Mouse (Mus musculus) adrenal gland, postnatal 4 days (tissue): ENCODE results near the gene RPS10-NUDT3. TPM values are rescaled to one million over a fixed set of nuclear protein-coding genes. Genes with fewer than 3 reads are reported as not detected.
A peak's percentile ranks its signal among the peaks of the same experiment; 100 is the strongest.

Source experiments
- DNase-seq, 2 experiments: peaks; one replicate each; pipeline ENCODE4 v3.0.0; 2021 to 2022; ENCODE audit warnings: low spot score in 2 of 2, mixed read lengths in 2 of 2
- total RNA-seq, 2 experiments: library from RNA; stranded (reverse); gene quantifications; 2 replicates each; pipeline ENCODE4 v1.2.3; 2021

RPS10-NUDT3 gene
- total RNA-seq, 2 experiments from 2014 or later, result not detected

DNA sequence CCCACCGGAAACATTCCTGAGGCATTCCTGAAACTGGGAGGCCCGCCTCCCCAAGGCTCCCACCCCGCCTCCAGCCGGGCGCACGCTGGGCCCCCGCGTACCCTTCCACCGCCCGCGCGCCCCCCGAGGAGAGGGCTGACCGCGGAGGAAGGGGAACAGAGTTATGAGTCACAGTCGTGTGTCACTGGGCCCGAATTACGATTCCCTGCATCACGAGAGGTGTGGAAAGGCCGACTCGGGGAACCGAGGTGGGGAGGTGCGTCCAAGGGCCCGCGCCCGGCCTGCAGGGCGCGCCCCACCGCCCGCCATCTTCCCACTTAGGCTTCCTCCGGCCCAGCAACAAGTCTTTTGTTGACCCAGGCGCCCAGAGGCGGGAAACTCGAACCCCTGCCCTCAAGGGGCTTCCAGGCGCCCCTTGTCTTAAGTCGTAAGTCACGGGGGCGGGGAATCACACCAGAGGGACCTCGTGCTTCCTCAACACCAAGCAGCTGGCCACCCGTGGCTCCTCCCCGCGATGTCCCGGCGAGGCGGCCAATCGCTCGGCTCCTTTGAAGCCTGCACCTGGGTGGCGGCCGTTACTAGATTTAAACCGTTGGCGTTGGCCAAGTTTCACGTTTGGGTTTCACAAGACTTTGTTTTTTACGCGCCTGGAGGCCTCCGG lies 79.4 kb downstream of the RPS10-NUDT3 start:
- peak in 1 of 2 experiments; percentile 53 for DNase-seq

DNA sequence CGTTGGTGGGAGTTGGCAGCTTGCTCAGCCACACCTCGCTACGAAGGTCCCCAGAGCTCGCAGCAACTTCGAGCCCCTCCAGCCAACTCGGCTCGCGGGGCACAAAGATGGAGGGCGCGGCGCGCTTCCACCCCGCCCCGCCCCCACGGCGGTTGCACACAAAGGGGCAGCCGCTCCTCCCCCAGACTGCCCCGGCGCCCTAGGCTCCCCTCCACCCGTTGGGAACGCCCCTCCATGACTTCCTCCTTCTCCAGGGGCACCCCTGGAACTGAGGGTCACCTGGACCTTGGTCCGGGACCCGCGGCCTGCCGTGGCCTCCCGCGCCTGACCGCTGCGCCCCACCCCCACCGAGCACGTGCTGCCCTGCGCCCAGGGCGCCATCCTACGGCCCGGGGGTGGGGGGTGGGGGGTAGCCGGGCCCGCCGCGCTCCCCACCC lies 79.9 kb downstream of the RPS10-NUDT3 start:
- no peak for DNase-seq

DNA sequence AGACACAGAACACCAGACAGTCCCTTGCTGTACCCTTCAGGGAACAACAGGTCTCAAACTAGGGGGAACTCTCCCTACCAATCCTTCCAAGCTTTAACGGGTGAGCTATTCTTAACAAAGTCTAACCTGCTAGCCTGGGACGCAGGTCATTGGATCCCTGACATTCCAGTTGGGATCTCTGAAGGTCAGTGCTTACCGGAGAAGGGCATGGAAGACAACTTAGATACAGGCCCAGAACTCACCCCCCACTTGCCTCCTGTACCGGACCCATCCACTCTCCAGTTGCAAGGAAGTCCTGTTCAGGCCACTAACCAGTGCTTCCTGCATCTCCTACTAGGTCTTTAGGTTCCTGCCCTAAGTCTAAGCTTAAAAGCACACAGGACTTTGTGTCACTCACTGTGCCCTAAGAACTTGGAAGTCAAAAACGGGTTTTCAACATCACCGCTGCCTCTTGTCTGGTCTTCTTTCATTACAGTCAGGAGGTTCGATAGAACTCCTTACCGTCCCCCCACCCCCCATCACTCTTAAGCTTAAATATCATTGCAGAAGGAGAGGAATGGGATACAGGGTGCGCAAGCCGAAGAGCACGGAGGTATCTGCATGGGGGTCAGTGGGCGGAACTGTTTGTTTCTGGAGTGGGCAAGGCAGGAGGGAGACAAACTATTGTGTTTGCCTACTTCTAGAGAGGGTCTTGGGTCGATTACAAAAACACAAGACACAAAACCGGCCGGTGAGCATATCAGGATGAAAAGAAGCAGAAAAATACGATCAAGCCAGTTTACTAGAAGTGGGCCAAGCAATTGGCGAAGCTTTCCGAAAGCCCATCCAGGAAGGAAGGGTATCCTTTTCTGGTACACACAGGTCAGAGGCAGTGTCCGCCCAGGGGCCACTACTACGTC lies 80.7 kb downstream of the RPS10-NUDT3 start:
- no peak for DNase-seq

DNA sequence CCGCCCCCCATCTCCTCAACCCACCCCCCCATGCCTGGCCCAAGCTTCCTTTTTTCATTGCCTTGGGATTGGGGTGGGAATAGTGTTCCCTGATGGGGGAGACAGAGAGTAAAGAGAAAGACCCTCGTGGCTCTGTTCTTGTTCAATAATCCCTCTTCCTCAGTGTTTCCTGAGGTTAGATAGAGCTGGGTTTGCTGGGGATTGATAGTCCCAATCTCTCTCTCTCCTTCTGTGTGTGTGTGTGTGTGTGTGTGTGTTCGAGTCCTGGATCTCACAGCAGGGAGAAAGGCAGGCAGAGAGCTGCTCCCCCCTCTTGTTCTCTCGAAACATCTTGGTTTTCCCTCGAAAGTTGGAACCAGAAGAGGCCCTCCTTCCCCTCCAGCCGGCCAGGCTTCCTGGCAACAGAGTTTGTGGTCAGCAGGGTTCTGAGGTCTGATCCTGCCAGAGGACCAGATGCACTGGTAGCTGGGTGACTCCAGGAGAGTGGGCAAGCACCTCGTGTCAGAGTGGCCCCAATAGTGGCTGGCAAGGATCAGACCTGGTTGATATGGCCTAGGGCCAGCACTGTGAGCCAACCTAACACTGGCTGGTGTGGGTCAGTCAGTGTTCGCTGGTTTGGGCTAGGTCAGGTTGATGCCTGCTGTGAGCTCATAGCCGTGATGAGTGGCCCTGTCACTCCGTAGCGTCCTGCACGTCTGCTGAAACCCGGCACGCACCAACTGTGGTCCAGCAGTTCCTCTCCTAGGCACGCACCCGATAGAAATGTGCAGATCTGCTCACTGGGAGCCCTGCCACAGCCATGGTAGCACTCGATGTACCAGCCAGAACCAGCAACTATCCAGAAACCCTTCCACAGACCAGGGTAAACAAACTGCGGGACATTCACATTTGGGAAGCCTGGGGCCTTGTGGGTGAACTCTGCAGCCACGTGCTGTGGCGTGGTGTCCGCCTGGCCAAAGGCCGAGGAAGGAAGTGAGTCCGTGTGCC lies 82.5 kb downstream of the RPS10-NUDT3 start:
- DNase-seq, result no peak

DNA sequence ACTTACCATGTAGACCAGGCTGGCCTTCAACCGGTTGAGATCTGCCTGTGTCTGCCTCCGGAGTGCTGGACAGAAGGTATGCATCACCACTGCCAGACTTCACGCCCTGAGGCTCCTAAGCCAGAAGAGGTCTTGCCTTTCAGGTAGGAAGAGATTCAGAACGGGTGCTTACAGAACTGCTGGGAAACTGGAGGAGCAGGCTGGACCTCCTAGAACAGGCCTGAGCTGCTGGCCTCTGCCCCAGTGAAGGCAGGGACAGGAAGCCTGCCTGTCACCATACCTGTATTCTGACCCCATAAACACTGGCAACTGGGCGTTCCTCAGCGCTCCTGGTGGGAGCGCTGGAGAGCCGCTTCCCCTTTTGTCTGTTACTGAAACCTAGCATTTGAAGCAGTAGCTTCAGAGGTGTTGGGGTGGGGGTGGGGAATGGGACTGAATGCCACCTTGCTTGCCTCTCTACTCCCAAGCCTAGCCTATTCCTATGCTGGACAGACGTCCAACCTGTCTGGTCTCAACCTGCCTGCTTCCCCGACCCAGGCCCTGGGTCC lies 83.6 kb downstream of the RPS10-NUDT3 start:
- DNase-seq, result no peak

DNA sequence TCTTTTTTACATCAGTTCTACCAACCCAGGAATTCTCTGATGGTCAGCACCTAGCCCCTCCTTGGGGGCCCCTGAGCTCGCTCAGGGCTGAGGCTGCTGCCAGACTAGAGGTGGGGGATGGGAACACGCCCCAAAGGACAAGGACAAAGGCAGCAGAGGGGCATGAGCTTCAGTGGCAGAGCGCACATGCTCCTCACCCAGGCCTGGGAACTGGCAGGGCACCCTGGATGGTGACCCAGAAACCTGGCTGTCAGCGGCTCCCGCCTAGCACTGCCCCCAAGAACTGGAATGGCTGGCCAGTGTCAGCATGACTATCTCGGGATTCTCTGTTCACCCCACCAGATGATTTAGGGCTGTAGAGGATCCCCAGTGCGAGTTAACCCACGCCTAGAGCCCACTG lies 85.8 kb downstream of the RPS10-NUDT3 start:
- DNase-seq, result no peak

DNA sequence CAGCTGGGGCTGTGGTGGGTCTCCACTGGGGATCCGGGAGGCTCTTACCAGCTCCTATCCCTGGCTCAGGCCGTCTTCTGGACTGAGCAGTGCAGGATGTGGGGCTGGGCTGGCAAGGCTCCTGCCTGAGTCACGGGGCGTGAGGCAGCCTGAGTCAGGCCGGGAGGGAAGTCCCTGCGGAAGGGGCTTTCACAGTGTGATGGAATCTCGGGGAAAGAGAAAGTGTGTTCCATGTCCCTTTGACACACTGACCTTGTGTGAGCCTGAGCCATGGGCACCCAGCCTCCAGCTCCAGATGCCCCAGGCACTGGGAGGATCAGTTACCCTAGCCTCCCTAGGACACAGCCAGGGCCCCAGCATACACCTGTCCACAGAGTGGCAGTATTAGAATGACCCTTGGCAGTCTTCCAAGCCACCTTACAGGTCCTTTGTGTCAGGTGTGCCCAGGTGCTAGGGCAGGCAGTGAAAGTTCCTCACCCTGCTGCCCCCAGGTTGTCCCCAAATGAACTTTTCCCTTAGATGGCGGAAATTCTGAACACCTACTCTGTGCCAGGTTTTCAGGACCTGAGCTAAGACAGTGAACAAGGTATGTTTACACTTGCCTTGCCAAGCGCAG lies 87.7 kb downstream of the RPS10-NUDT3 start:
- no peak for DNase-seq

DNA sequence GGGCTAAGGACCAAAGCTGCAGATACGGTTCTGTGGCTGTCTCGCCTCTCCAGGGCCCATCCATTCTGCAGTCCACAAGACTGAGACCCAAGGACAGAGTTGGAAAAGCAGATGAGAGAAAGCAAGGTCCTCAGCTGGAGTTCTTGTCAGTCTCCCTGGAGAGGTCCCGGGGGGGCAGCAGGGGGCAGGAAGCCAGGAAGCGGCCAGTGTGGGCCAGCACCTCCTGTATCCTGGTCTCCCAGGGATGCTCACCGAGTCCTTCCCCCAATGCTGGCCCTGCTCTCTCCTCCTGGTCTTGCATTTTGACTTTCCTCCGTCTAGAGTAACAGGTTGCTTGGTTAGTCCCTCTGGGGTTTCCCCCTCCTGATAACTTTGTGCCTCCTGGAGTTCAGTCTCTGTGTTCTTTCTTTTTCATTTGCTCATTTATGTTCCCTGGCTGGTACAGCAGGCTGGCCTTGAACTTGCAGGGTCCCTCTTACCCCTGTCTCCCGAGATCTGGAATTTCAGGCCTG lies 88.4 kb downstream of the RPS10-NUDT3 start:
- no peak for DNase-seq

DNA sequence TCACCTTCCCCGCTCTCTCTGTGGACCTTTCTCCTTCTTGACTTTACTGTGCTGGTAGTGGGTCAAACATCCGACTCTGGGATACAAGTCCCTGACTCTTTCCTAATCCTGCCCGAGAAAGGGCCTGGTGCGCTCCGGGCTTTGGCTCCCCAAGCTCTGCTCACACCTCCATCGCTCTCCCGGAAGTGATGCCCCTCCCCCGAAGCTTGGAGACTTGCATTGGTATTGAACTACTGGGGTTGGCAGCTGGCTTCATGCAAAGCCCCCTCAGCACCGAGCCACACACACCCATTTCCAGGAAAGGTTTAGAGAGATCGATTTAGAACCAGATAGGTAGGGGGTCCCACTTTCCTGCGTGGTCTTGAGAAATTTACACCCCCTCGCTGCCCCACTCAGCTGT lies 89.0 kb downstream of the RPS10-NUDT3 start:
- DNase-seq, result no peak

DNA sequence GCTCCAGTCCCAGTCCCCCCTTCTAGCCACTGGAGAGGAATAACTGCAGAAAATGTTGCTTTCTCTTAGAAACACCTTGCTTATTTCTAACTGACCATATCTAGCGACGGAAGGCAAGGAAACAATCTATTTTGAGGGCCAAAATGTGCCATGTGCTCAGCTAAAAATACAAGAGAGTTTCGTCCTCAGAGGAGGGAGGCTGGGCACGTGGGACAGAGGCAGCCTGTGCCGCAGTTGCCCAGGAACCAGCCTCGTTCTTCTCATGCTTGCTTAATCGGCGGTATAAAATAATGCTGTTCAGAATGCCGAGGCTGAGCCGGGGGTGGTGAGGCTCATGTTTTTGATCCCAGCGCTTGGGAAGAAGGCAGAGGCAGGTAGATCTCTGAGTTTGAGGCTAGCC lies 90.5 kb downstream of the RPS10-NUDT3 start:
- no peak for DNase-seq

DNA sequence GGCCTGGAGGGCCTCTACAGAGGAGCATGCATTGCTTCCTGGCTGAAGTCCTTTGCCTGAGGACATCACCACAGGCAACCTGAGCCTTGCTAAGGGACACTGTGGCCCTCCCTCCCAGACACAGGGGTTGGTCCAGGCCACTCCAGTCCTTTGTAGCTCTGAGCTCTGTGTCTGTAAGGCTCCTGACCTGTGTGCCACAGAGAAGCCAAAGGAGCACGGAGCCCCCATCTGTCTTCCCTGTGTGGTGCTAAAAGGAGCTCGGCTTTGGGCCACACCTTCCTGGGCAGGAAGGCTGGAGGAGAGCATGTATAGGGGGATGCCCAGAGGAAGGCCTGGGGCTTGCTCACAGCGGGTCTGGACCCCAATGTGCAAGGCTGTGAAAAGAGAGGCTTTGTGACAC lies 93.0 kb downstream of the RPS10-NUDT3 start:
- DNase-seq, result no peak

DNA sequence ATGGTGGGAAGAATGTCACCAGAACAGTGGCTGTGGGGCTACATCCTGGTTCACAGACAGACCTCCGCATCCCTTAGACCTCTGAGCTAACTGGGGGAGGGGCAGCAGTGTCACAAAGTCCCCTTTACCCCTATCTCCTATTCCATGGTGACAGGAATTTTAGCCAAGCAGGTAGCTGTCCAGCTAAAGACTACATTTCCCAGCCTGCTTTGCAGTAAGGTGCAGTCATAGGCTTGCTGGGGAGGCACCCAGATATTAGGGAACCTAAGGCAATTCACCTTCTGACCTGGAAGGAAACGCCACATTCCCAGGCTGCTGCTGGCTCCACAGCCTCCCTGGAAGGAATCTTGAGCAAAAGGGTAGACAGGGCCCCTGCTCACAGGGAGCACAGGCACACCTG lies 93.8 kb downstream of the RPS10-NUDT3 start:
- no peak for DNase-seq

DNA sequence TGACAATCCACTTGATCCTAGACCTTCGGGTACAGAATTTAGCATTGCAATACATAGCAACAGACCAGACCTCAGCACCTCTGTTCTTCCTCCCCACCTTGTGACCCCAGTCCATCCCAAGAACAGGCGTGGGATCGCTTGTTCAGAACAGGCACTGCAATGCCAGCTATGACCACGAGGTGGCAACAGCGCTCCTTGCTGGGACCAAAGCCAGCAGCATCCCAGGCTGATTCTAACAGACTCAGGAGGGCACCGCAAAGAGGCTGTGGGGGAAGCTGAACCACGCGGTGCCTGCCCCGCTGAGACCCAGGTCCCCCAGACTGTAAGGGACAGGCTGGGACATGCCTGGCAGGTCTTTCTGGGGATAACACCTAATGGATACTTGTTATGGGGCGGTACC lies 100.3 kb downstream of the RPS10-NUDT3 start:
- peak; percentile 79 to 83 for DNase-seq

DNA sequence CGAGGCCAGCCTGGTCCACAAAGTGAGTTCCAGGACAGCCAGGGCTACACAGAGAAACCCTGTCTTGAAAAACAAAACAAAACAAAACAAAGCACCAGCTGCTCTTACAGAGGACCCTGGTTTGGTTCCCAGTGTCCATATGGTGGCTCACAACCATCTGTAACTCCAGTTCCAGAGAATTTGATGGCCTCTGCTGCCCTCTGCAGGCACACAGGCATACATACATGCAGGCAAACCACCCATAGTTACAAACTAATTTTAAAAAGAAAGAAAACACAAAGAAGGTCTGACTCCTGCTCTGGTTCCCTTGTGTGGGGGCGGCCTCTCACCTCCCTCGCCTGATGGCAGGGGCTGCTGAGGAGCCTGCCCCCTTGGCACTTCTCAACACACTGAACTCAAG lies 101.7 kb downstream of the RPS10-NUDT3 start:
- no peak for DNase-seq

DNA sequence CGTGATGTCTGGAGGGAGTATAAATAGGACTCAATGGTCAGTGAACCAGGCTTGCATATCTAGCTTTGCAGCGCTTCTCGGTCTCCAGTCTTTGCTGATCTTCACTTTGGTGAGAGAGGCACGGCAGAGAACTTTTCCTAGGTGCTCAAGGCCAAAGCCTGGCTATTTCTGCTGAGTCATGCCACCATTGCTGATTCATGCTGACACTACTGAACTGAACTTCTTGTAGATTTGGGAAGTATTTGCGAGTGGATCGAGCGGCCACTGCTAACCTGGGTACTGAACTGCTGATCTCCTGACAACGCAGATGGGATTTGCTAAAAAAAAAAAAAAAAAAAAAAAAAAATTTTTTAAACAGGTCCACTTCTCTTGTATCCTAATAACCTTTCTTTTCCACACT lies 102.9 kb downstream of the RPS10-NUDT3 start:
- no peak for DNase-seq

Other genes with a start within 250 kb of the RPS10-NUDT3 start
- 1 to 10 TPM; 1.5 to 6.2 TPM for gene Grm4, start 113.8 kb downstream of the RPS10-NUDT3 start, total RNA-seq
- gene Hmga1, start 78.7 kb downstream of the RPS10-NUDT3 start, total RNA-seq, result 10 to 100 TPM; 41.6 to 44.9 TPM
- 10 to 100 TPM; 17.4 to 19.1 TPM for gene AI413582, start 69.5 kb downstream of the RPS10-NUDT3 start, total RNA-seq
- 100 to 1,000 TPM; 173 to 174 TPM for gene Nudt3, start 11.7 kb downstream of the RPS10-NUDT3 start, total RNA-seq
- gene Rps10, start 1.4 kb upstream of the RPS10-NUDT3 start, total RNA-seq, result 1,000 to 10,000 TPM; 1,377 to 1,386 TPM
- 1 to 10 TPM; 5.5 to 5.6 TPM for gene Pacsin1, start 20.3 kb upstream of the RPS10-NUDT3 start, total RNA-seq
- gene Spdef, start 93.7 kb upstream of the RPS10-NUDT3 start, total RNA-seq, result 1 to 10 TPM; 1.2 to 1.9 TPM
- gene D17Wsu92e, start 185.4 kb upstream of the RPS10-NUDT3 start, total RNA-seq, result 100 to 1,000 TPM; 127 to 130 TPM
- 100 to 1,000 TPM; 115 to 124 TPM for gene Snrpc, start 202.9 kb upstream of the RPS10-NUDT3 start, total RNA-seq
- gene Uhrf1bp1, start 221.2 kb upstream of the RPS10-NUDT3 start, total RNA-seq, result 10 to 100 TPM; 24.5 to 24.8 TPM